Mouse (Mus musculus) olfactory bulb, adult 2 months (tissue): ENCODE results near the gene Plekhg1.

Experiments used
- CTCF ChIP-seq: fragments of 200-500 bp; IDR thresholded peaks from 2 replicates; pipeline ENCODE4 v1.5.1; 2012; ENCODE audit warnings: low read depth, mild to moderate bottlenecking, low read length, moderate library complexity; ENCODE audit not compliant: insufficient read depth
- POLR2A ChIP-seq: fragments of 200-500 bp; IDR thresholded peaks from 2 replicates; pipeline ENCODE4 v1.6.1; 2012; ENCODE audit warnings: mild to moderate bottlenecking, low read depth, low read length, moderate library complexity; ENCODE audit not compliant: insufficient read depth

DNA sequence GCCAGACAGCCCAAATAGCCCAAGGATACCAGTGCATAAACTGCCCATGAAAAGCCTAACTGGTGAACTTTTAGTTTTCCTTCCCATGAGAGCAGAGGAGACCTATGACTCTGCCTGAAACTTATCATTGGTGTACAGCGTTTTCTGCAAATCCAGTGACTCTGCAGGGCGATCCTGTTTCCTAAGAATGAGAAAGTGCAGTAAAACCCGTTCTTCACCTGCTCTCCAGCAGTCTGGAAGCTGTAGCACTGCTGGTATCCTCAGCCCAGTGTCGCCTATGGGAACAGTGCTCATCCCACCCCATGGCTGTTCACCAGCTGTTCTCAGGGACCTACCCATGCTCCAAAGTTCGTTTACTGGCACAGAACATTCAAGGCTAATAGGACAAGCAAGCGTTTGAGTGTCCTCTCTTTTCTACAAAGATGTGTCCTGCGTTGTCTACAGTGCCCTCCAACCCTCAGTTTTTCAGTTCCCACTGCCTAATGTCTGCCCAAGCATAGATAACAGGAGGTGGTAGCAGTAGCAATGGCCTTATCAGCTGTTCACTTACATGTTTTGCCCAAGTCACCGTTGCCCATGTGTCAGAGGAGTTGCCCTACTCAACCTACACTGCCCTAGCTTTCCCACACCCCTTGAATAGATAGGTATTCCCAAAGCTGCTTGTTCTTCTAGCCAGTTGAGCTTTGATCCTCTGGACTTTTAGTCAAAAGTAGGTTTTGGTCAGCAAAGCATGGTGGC lies 253.4 kb downstream of the Plekhg1 start:
- TF ChIP-seq CTCF (no peak), POLR2A (no peak)
